ENCODE assay signal across 7 mouse cellular contexts in the genomic region with DNA sequence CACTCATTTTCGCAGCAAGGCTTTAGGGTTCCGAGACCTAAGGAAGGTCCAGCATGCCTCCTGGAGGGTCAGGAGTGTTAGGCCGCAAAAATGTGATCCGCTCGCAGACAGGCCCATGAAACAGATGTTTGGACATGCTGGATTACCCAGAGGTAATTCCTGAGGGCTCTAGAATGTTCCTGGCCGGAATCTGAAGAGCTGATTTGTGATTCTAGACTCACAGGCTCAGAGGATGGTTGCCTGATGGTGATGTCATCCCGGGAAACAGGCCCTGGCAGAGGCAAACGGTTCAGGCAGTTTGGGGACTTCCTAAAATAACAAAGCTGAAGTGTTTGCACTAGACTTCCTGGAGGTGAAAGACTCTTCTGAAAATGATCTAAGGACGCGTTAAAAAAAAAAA. TPM values are rescaled to one million over a fixed set of nuclear protein-coding genes. Genes with fewer than 3 reads are reported as not detected.
DNase-seq lines count a peak whose midpoint lies in the region; ATAC-seq and TF ChIP-seq lines count a peak whose summit lies in the region.

No protein-coding gene starts in this region.

- 30% methylated on average over 10 of the region's 10 CpGs for WGBS in forebrain, embryonic 16.5 days
- 31% methylated on average over 10 of the region's 10 CpGs for WGBS in hindbrain, embryonic 10.5 days
- 29% methylated on average over 10 of the region's 10 CpGs for WGBS in limb, embryonic 15.5 days

- in situ Hi-C loops in CH12.LX (cut with MboI; ENCODE audit: low pct_ligation_motif_present, low pct_unique_long_range_greater_than_20kb, low sequenced_read_pairs), result no loop called here
- in situ Hi-C loops in Patski (cut with MboI; ENCODE audit: low pct_unique_long_range_greater_than_20kb), result no loop called here

- H3K4me3 ChIP-seq in CH12.LX (replicated peaks in 1 of 3; ENCODE audit: low read depth in 2 of 3, low read length in 2 of 3, poor library complexity in 1 of 3), result no peak overlapping the region
- H3K4me3 ChIP-seq in forebrain, embryonic 16.5 days (replicated peaks; ENCODE audit: low read length), result no peak overlapping the region
- H3K4me3 ChIP-seq in hindbrain, embryonic 10.5 days, result no peak overlapping the region
- no peak overlapping the region for H3K4me3 ChIP-seq in limb, embryonic 15.5 days

- dilution Hi-C loops in CH12.LX (cut with MboI; ENCODE audit: extremely low pct_ligation_motif_present, extremely low pct_unique_long_range_greater_than_20kb, low sequenced_read_pairs), result no loop called here

- CTCF ChIA-PET in Patski (lab: Charles Lee), result interaction anchor here (0.9 to 1.3 kb wide), 2 partner anchors 9 to 36 kb away, joined by 3 read pairs; no protein-coding TSS in a partner anchor

- no peaks in the 10 kb centered on the region for H3K9me3 ChIP-seq in CH12.LX (replicated peaks; ENCODE audit: low read length)
- no peaks in the 10 kb centered on the region for H3K9me3 ChIP-seq in forebrain, embryonic 16.5 days (ENCODE audit: control insufficient read depth, low read length)
- no peaks in the 10 kb centered on the region for H3K9me3 ChIP-seq in hindbrain, embryonic 10.5 days
- H3K9me3 ChIP-seq in limb, embryonic 15.5 days, result no peaks in the 10 kb centered on the region

- no peak for DNase-seq in CH12.LX (ENCODE audit: extremely low read depth)
- no peak for DNase-seq in Patski (ENCODE audit: low read depth, low spot score)
- DNase-seq in hindbrain, embryonic 10.5 days (ENCODE audit: low spot score), result no peak
- peak; percentile 85 for DNase-seq in skeletal muscle tissue, adult 2 months (ENCODE audit: low read depth, low spot score)
- DNase-seq in left cerebral cortex, adult 9 months (ENCODE audit: low spot score in 2 of 2), result no peak

- TF ChIP-seq CTCF in CH12.LX (conservative IDR thresholded peaks at IDR 0.05 in 1 of 2, IDR thresholded peaks at IDR 0.05 in 1 of 2; ENCODE audit: low read depth in 2 of 2, low read length in 2 of 2) (no peak), Patski (IDR thresholded peaks at IDR 0.05) (no peak)

- H3K36me3 ChIP-seq in CH12.LX (replicated peaks in 1 of 2; ENCODE audit: control insufficient read depth in 1 of 2, insufficient read depth in 1 of 2, low read length in 1 of 2), result peaks cover 0 to 20% of the 10 kb centered on the region in 2 experiments
- H3K36me3 ChIP-seq in forebrain, embryonic 16.5 days (ENCODE audit: control insufficient read depth, insufficient read depth), result no peaks in the 10 kb centered on the region
- H3K36me3 ChIP-seq in hindbrain, embryonic 10.5 days, result peaks cover 10% of the 10 kb centered on the region; the same call in 1 of the 2 replicates
- no peaks in the 10 kb centered on the region for H3K36me3 ChIP-seq in limb, embryonic 15.5 days

- peak; percentile 75 for ATAC-seq in Patski
- ATAC-seq in forebrain, embryonic 16.5 days, result 0 out of 2 replicates have a peak, but pooled peaks have one; percentile 12
- ATAC-seq in limb, embryonic 15.5 days (ENCODE audit: insufficient number of reproducible peaks, low FRiP score, low TSS enrichment, low read depth), result no peak

- no peaks in the 10 kb centered on the region for H3K79me2 ChIP-seq in CH12.LX (replicated peaks; ENCODE audit: control insufficient read depth, extremely low read depth, insufficient read depth, poor library complexity, severe bottlenecking)

- no peak for TF ChIP-seq POLR2A in CH12.LX (IDR thresholded peaks at IDR 0.05; ENCODE audit: low read depth, low read length)

- peaks cover 10 to 57% of the 10 kb centered on the region in 2 experiments for H3K4me1 ChIP-seq in CH12.LX (ENCODE audit: control insufficient read depth in 1 of 2, insufficient read depth in 2 of 2)
- peaks cover 39% of the 10 kb centered on the region for H3K4me1 ChIP-seq in forebrain, embryonic 16.5 days (replicated peaks; ENCODE audit: control insufficient read depth, insufficient read depth, low read length)
- H3K4me1 ChIP-seq in hindbrain, embryonic 10.5 days (replicated peaks), result peaks cover 82% of the 10 kb centered on the region
- H3K4me1 ChIP-seq in limb, embryonic 15.5 days, result peaks cover 46% of the 10 kb centered on the region

- no peaks in the 10 kb centered on the region for H3K27me3 ChIP-seq in CH12.LX (replicated peaks)
- no peaks in the 10 kb centered on the region for H3K27me3 ChIP-seq in Patski
- H3K27me3 ChIP-seq in forebrain, embryonic 16.5 days (replicated peaks; ENCODE audit: control insufficient read depth, insufficient read depth, low read length), result no peaks in the 10 kb centered on the region
- H3K27me3 ChIP-seq in hindbrain, embryonic 10.5 days (ENCODE audit: insufficient read depth, poor library complexity, severe bottlenecking), result no peaks in the 10 kb centered on the region
- H3K27me3 ChIP-seq in limb, embryonic 15.5 days, result no peaks in the 10 kb centered on the region

- TF ChIP-seq RAD21 in CH12.LX (IDR thresholded peaks at IDR 0.05; ENCODE audit: low read depth, low read length), result no peak

- POLR2A ChIA-PET in Patski (lab: Charles Lee), result interaction anchor here (0.7 to 1.4 kb wide), 2 partner anchors 24 to 48 kb away, joined by 3 read pairs; no protein-coding TSS in a partner anchor

- TF ChIP-seq EP300 in CH12.LX (IDR thresholded peaks at IDR 0.05; ENCODE audit: low read length), result 0 out of 2 replicates have a peak, but pooled peaks have one; percentile 16

- no peak overlapping the region for H3K27ac ChIP-seq in CH12.LX (ENCODE audit: insufficient read depth, low read depth)
- H3K27ac ChIP-seq in forebrain, embryonic 16.5 days (ENCODE audit: low read length), result peak overlapping the region; percentile 80
- H3K27ac ChIP-seq in hindbrain, embryonic 10.5 days, result peak overlapping the region; percentile 79
- peak overlapping the region; percentile 85 for H3K27ac ChIP-seq in limb, embryonic 15.5 days

- H3K4me2 ChIP-seq in CH12.LX (ENCODE audit: insufficient read depth, low read depth, poor library complexity, severe bottlenecking), result no peak overlapping the region
- no peak overlapping the region for H3K4me2 ChIP-seq in forebrain, embryonic 16.5 days (ENCODE audit: low read length)
- no peak overlapping the region for H3K4me2 ChIP-seq in limb, embryonic 15.5 days

- H3K9ac ChIP-seq in CH12.LX (ENCODE audit: insufficient read depth, low read depth), result no peak overlapping the region
- H3K9ac ChIP-seq in forebrain, embryonic 16.5 days (replicated peaks; ENCODE audit: low read depth, low read length), result peak overlapping the region; percentile 37
- 0 out of 2 replicates have a peak overlapping the region, but pooled peaks have one; percentile 2 for H3K9ac ChIP-seq in limb, embryonic 15.5 days

TF ChIP-seq in CH12.LX, 34 proteins besides CTCF, POLR2A, EP300 and RAD21:
- TF ChIP-seq MXI1 (IDR thresholded peaks at IDR 0.05; ENCODE audit: low read depth, low read length), result no peak
TF ChIP-seq in CH12.LX: peak in this region for 0.

RNA-seq across cellular contexts. Expression of a gene that starts 50.7 kb away (rescaled TPM):
- total RNA-seq in CH12.LX (2012; rRNA removed) (16.5 and 18.1 TPM in 2 replicates), CH12.LX (2014; rRNA removed) (7.0 and 8.2 TPM in 2 replicates)
- polyA plus RNA-seq in CH12.LX (2012; ENCODE audit: insufficient read length, low read depth) (24.6 and 28.6 TPM in 2 replicates), Patski (2021) (49.4 TPM)
- 85.1 and 92.2 TPM in 2 replicates for polyA plus RNA-seq in forebrain, embryonic 16.5 days (2015; fragmentation: Nextera tagmentation; extraction: Ambion mirVana)
- polyA plus RNA-seq in hindbrain, embryonic 10.5 days (2016; fragmentation: Nextera tagmentation; extraction: Ambion mirVana), result 24.1 and 33.1 TPM in 2 replicates
- 22.5 and 25.9 TPM in 2 replicates for polyA plus RNA-seq in limb, embryonic 15.5 days (2015; fragmentation: Nextera tagmentation; extraction: Ambion mirVana)
